Mouse (Mus musculus) urinary bladder, postnatal 10 days (tissue): ENCODE results near the gene Slc22a2.
"Not testable (repeated sequence)": the region's sequence is repeated elsewhere in the genome, so short reads cannot be mapped to it uniquely, and the experiment has no call there.

Experiments
- DNase-seq: peaks from one replicate; pipeline ENCODE4 v3.0.0; 2022; ENCODE audit warnings: low spot score

Slc22a2 gene

GRCm38 (mm10) chr17:12631771-12632600 lies 48.1 kb downstream of the Slc22a2 start:
- no peak for DNase-seq

GRCm38 (mm10) chr17:12634814-12635213 lies 50.9 kb downstream of the Slc22a2 start:
- DNase-seq: no peak

DNA sequence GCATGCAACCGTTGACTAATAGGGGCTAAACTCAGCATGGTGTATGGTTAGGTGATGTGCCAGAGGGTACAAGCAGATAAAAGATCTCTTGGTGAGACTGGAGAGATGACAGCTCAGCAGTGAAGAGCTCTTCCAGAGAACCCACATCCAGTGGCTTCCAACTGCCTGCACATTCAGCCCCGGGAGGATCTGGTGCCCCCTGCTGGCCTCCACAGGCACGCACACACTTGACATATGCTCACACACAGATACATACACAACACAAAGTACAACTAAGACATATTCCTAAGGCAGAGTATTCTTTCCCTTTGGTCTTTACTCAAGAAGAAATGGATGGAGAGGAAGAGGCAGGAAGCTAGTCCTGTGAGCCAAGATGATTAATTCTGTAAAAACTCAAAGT lies 55.7 kb downstream of the Slc22a2 start:
- no peak for DNase-seq

- no peak for DNase-seq
These were observed 57.2 kb downstream of the Slc22a2 start for GRCm38 (mm10) chr17:12641087-12641486.

GRCm38 (mm10) chr17:12645461-12645860 lies 61.5 kb downstream of the Slc22a2 start:
- DNase-seq: no peak

DNA sequence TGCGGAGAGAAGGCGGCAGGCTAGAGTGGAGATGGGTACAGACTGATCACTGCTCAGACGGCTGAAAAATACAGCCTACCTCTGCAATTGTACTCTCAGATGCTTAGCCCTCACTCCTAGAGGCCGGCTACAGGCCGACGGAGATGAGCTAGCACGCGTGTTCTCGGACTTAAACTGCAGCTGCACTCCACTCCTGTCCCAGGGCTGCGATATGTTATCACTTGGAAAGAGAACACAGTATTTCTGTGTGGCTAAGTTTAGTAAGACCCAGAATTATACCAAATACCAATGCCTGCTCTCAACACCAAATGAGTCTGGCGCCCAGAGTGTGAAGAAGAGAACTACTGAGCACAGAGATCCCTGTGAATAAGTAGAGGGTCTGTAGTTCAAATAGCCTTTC lies 68.7 kb downstream of the Slc22a2 start:
- no peak for DNase-seq

DNA sequence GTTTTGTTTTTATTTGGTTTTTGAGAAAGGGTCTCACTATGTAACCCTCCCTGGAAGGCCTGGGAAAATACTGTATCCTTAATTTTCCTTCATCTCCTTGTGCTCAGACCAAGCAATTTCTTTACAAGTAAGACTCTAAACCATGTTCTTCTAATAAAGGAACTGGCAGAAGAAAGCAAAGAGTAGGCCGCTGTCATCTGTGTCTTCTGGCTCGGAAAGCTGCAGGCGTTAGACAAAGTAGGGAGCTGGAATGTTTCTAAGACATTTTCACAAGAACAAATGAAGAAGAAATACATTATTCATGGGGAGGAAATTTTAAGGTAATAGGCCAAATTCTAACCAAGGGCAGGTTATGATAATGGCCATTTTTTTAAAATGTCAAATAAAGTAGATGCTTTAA lies 70.1 kb downstream of the Slc22a2 start:
- no peak for DNase-seq

- DNase-seq: no peak
These were observed 71.9 kb downstream of the Slc22a2 start for GRCm38 (mm10) chr17:12655826-12656225.

DNA sequence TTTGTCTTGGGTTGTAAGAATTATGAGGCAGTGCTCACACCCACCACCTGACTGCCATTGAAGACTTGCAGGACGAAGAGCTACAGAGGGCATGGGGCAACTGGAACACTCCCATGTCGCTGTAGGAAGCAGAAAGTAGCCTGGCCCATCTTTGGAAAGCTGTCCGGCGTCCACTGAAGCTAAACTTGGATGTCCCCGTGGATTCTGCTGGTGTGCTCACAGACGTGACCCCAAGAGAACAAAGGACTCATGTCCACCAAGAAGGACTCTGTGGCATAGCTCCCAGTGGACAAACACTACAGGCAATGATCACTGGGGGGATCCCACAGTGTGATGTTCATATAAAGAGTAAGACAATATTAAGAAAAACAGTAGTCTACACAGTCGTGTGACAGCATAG lies 74.9 kb downstream of the Slc22a2 start:
- DNase-seq: no peak

- DNase-seq: no peak
These were observed 75.3 kb downstream of the Slc22a2 start for GRCm38 (mm10) chr17:12659233-12659632.

- DNase-seq: no peak
These were observed 76.8 kb downstream of the Slc22a2 start for GRCm38 (mm10) chr17:12660572-12661260.

DNA sequence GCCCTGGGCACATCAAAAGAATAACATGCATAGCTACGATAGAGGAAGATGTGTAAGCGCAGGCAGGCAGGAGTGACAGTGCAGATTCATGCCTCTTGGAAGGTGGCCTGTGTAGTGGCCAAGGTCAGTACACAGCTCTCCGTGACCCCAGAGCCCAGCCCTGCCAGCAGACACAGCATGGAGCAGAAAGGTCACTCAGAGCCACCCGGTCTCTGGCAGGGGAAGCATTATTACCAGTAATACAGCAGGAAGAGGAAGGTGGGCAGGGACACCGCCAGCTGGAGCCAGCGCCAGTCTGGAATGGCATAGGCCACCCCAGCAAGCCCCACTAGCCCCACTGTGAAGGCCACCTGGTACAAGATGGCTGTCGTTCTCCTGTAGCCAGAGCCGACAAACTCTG lies 80.2 kb downstream of the Slc22a2 start:
- DNase-seq: no peak

DNA sequence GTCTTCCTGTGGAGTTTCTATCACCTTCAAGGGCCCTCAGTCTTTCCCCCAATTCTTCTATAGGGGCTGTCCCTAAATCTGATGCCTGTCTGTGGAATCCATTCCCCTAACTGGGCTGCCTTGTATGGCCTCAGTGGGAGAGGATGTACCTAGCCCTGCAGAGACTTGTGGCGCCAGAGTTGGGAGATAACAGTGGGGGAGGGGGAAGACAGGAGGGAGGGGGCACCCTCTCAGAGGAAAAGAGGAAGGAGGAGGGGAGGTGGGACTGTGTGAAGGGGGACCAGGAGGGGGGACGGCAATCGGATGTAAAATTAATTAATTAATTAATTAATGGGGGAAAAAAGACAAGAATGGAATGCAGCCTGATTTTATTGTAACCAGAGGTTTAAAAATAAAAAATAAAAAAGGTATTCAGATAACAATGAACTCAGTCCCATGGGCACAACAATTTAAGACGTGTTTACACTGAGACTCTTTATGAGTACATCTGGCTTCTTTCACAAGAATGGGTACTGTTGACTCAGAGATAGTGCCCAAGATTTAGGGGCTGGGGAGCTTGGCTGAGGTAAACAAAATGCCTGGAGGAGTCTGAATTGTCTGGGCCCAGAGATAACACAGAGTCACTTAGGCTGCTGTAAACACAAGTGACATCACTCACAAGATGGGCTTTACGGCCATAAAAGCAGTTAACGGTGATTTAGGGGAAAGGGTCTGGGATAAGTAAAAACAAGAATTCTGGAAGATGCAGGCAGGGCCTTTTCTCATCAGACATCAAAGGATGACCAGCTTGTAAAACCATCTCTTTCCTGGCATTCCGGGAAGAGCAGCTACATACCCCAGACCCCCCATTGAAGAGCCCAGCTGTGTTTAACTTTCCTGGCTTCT lies 84.8 kb downstream of the Slc22a2 start:
- DNase-seq: no peak

GRCm38 (mm10) chr17:12669363-12669679 lies 85.4 kb downstream of the Slc22a2 start:
- DNase-seq: no peak

DNA sequence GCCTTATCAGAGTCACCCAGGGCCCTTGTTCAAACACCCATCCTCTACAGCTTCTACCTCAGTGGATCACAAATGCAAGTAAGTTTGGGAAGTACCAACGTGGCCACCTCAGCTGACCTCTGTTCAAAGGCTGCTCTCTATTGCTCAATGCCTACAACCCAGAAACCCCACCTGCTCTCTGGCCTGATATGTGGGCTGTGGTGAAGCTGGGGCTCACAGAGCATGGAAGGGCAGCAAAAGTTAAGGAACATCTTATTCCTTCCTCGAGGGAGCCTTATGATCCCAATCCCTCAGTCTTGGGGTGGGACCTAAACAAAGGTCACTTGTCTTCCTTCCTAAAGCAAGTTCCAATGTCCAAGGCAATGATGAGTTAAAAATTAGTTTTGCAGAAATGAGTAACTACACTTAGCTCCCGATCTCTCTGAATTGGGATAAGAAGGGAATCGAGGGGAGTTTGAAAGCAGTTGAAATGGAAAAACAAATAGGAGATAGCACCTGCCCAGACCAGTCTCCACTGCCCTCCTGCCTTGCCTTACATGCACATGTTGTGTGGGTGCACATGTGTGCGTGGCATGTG lies 87.2 kb downstream of the Slc22a2 start:
- no peak for DNase-seq

- no peak for DNase-seq
These were observed 88.4 kb downstream of the Slc22a2 start for GRCm38 (mm10) chr17:12672285-12672790.

DNA sequence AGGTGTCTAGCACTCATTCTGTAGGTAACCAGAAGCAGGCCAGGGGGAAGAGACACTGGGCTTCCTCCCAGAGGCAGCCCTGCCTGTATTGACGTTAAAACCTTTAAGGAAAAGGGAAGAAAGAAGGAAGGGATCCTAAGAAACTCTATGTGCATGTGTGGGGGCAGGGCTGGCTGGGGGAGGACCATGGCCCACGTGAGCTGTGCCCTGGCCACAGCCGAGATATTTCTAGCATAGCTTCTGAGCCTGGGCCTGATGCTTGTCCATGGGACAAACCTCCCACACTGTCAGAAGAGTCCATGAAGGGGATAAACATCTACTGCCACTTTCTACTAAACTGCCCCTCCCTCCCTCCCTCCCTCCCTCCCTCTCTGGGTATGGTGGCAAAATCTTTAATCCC lies 89.9 kb downstream of the Slc22a2 start:
- DNase-seq: no peak

DNA sequence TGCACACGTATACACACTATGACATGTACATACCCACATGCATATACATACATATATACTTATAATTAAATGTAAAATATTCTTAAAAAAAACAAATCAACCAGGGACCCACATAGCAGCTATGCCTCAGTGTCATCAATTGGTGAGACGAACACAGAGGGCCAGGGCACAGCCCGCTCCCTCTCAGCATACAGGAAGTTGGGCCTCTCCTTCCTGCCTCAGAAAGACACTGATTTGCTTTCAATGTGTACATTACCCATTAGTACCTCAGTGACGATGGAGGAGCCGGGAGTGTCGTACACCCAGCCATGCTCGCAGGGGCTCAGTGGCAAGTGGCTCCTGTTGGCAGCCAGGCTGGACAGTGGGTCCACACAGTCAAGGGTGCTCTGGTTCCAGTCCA lies 91.0 kb downstream of the Slc22a2 start:
- DNase-seq: not testable (repeated sequence)

GRCm38 (mm10) chr17:12675646-12676045 lies 91.7 kb downstream of the Slc22a2 start, which contains the start of gene Slc22a1:
Gene Slc22a1 (minus strand): TSS chr17:12675829.
- DNase-seq: no peak

- no peak for DNase-seq
These were observed 93.2 kb downstream of the Slc22a2 start for GRCm38 (mm10) chr17:12677139-12677538.
